Mouse (Mus musculus): ENCODE measurements around the gene Vldlr. TPM values are rescaled to one million over a fixed set of nuclear protein-coding genes. Genes with fewer than 3 reads are reported as not detected.
A peak's percentile ranks its signal among the peaks of the same experiment; 100 is the strongest.

Gene Vldlr
- polyA plus RNA-seq (2015; fragmentation: Nextera tagmentation; extraction: Ambion mirVana): 36.4 and 38.3 TPM in 2 replicates

DNA sequence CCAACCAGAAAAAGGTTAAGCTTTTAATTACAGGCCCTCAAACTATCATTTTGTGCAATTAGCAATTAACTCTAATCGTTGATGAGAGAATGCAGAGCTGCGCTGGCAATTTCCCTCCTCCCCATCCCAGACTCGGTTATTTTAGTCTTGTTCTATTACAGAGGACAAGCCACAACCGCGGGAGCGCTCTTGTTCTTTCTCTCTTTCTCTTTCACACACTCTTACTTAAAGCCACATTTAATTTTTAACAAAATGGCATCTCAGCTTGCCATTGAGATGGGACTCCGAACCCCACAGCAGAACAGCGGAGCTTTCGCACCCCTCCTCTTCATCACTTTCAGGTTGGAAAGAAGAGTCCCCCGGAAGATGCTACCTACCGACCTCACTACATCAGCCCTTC is at the start of gene Vldlr:
Gene Vldlr (plus strand): TSS at position 167 of the 400 bp plus-strand sequence.
- under 1% methylated on average over 11 of the region's 11 CpGs for WGBS
- Histone ChIP-seq H3K4me3 (peak within 1 kb of the TSS; percentile 78), H3K27ac (peak within 1 kb of the TSS; percentile 96), H3K9ac (peak within 1 kb of the TSS; percentile 89), H3K9me3 (no peaks in the 10 kb centered on the region), H3K4me2 (peak within 1 kb of the TSS; percentile 95), H3K27me3 (replicated peaks) (no peaks in the 10 kb centered on the region), H3K36me3 (replicated peaks) (no peaks in the 10 kb centered on the region), H3K4me1 (peaks cover 43% of the 10 kb centered on the region)
- ATAC-seq (replicated peaks): no peak

DNA sequence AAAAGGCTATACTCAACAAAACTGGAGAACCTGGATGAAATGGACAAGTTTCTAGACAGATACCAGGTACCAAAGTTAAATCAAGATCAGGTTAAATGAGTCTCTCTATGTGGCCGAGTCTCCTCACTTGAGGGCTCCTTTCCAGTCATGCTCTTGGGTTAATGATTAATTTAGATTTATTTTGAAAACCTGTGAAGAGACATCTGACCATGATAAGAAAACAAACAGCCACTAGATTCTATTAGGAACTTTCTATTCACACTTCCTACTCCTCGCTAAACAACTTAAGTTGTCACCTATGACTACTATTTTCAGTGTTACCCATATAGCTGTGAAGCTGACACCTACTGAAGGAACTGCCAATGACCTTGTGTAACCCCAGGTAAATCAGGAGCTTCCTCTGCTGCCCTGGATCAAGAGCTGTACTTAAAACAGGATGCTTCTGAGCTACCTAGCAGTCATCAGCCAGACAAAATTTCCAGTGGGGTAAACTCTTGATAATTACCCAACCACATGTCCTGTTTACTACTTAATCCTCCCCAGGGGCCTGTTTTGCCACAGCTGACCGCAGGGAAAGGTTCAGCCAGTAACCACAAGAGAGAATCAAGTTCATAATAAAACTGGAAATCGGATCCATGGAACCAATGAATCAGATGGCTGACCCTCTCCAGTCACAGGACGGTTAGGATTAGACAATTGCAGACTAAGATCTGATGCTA is 48.5 kb upstream of the Vldlr start:
- no peak overlapping the region for H3K9ac ChIP-seq
- no peak overlapping the region for H3K4me2 ChIP-seq
- H3K4me1 ChIP-seq: no peaks in the 10 kb centered on the region
- H3K4me3 ChIP-seq: no peak overlapping the region
- no peaks in the 10 kb centered on the region for H3K27me3 ChIP-seq (replicated peaks)
- ATAC-seq (replicated peaks): no peak
- H3K27ac ChIP-seq: no peak overlapping the region
- no peaks in the 10 kb centered on the region for H3K9me3 ChIP-seq
- WGBS: 83% methylated on average over 5 of the region's 5 CpGs
- no peaks in the 10 kb centered on the region for H3K36me3 ChIP-seq (replicated peaks)

- no peak for ATAC-seq (replicated peaks)
- WGBS: 93% methylated on average over 2 of the region's 2 CpGs
Observed at GRCm38 (mm10) chr19:27173836-27174235, 42.4 kb upstream of the Vldlr start.

DNA sequence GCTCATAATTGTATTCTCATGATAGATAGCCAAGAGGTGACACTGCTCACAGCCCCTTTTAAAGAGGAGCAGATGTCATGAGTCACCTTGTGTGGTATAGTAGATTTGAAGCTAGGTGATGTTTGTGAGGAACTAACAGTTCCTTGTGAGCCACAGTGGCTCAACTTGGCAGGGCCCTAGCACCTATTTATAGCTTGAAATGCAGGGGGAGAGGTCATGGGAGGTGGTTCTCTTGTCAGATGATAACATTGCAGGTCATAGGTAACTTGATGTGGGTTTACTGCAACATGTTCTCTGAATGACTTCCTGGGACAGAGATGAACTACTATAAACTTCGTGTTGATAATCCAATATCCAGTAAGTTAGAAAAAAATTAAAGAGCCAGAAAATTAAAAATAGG is 40.7 kb upstream of the Vldlr start:
- Histone ChIP-seq H3K27me3 (replicated peaks) (no peaks in the 10 kb centered on the region), H3K4me1 (peaks cover 4% of the 10 kb centered on the region; the same call in 1 of the 2 replicates), H3K27ac (no peak overlapping the region), H3K9me3 (no peaks in the 10 kb centered on the region), H3K4me2 (no peak overlapping the region), H3K9ac (no peak overlapping the region), H3K36me3 (replicated peaks) (no peaks in the 10 kb centered on the region), H3K4me3 (no peak overlapping the region)
- ATAC-seq (replicated peaks): no peak
- WGBS: 85% methylated on average over 1 of the region's 1 CpGs

More at GRCm38 (mm10) chr19:27173836-27174235, 42.4 kb upstream of the Vldlr start:
- Histone ChIP-seq H3K9me3 (no peaks in the 10 kb centered on the region), H3K4me2 (no peak overlapping the region), H3K27me3 (replicated peaks) (no peaks in the 10 kb centered on the region), H3K9ac (no peak overlapping the region), H3K4me1 (no peaks in the 10 kb centered on the region), H3K36me3 (replicated peaks) (no peaks in the 10 kb centered on the region), H3K27ac (no peak overlapping the region), H3K4me3 (no peak overlapping the region)

DNA sequence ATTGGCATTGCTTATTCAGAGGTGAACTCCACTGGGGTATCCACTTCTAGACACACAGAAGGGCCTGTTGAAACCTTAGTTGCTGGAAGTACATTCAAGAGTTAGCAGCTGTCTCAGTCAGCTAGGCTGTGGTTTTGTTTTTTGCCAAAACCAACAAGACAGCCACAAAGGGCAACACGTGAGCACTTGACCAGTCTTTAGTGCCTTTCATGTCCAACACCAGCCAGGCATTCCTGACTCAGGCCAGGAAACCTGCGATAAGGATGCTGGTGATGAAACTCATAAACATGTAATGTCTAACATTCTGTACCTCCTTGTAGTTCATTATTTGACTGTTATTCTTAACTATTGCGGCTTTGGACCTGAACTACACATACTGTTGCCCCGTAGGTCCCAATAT is 39.7 kb upstream of the Vldlr start:
- Histone ChIP-seq H3K9me3 (no peaks in the 10 kb centered on the region), H3K9ac (no peak overlapping the region), H3K4me2 (no peak overlapping the region), H3K4me1 (peaks cover 6% of the 10 kb centered on the region; the same call in 1 of the 2 replicates), H3K27ac (no peak overlapping the region), H3K4me3 (no peak overlapping the region), H3K27me3 (replicated peaks) (no peaks in the 10 kb centered on the region), H3K36me3 (replicated peaks) (no peaks in the 10 kb centered on the region)
- WGBS: 88% methylated on average over 4 of the region's 4 CpGs
- ATAC-seq (replicated peaks): no peak

DNA sequence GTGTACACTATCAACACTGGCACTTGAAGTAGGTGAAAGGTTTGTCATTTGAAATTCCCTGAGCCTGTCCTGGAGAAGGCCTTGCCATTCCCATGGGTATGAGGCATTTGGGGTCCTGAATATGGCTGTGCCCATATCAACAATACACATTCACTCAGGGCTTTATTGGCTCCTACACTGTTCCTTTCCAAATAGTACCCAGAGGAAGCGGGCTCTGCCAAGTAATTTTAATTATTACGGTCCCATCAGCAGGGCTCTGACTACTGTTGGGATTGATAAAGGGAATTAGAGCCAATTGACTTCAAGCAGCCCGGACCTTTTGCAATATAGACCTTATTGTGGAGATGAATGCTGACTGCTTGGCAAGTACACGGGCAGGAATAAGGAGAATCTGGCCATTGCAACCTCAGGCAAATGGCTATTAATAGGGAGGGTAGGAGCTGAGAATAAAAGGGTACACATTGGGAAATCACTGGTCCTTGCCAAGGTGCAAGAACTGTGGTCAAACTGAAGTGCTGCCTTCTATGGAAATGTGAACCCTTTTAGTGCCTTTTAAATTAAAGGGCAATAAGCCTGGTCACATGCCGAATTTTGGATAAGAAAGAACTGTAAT is 38.0 kb upstream of the Vldlr start:
- Histone ChIP-seq H3K36me3 (replicated peaks) (no peaks in the 10 kb centered on the region), H3K4me3 (no peak overlapping the region), H3K4me1 (peaks cover 6% of the 10 kb centered on the region; the same call in 1 of the 2 replicates), H3K27me3 (replicated peaks) (no peaks in the 10 kb centered on the region), H3K27ac (no peak overlapping the region), H3K9ac (no peak overlapping the region), H3K4me2 (no peak overlapping the region), H3K9me3 (no peaks in the 10 kb centered on the region)
- 70% methylated on average over 5 of the region's 5 CpGs for WGBS
- no peak for ATAC-seq (replicated peaks)

GRCm38 (mm10) chr19:27180351-27181122 is 35.7 kb upstream of the Vldlr start:
- Histone ChIP-seq H3K4me1 (peaks cover 6% of the 10 kb centered on the region; the same call in 1 of the 2 replicates), H3K4me2 (no peak overlapping the region), H3K27ac (no peak overlapping the region), H3K9ac (no peak overlapping the region), H3K9me3 (no peaks in the 10 kb centered on the region), H3K4me3 (no peak overlapping the region), H3K36me3 (replicated peaks) (no peaks in the 10 kb centered on the region), H3K27me3 (replicated peaks) (no peaks in the 10 kb centered on the region)
- no peak for ATAC-seq (replicated peaks)
- 74% methylated on average over 18 of the region's 18 CpGs for WGBS

DNA sequence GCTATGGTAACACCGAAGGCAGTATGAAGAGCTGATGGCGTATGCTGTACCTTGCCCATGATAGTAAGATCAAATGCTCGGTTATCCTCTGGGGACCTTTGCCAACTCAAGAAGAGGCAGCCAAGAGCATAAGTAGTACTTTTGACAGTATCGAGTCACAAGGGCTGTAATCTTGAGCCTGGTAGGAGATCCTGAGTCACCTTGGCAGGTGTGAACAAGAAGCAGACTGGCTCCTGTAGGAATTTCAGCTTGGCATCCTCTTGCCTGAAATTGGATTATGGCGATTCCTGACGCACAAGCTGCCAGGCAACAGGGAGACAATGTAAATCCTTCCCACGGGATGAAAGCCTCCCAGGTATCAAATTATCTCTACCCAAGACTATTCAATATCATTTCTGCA is 32.8 kb upstream of the Vldlr start:
- no peak overlapping the region for H3K4me3 ChIP-seq
- H3K36me3 ChIP-seq (replicated peaks): no peaks in the 10 kb centered on the region
- no peaks in the 10 kb centered on the region for H3K9me3 ChIP-seq
- peaks cover 6% of the 10 kb centered on the region; the same call in 1 of the 2 replicates for H3K4me1 ChIP-seq
- no peak overlapping the region for H3K9ac ChIP-seq
- no peak overlapping the region for H3K4me2 ChIP-seq
- no peak overlapping the region for H3K27ac ChIP-seq
- no peak for ATAC-seq (replicated peaks)
- no peaks in the 10 kb centered on the region for H3K27me3 ChIP-seq (replicated peaks)
- 83% methylated on average over 7 of the region's 7 CpGs for WGBS

- H3K4me2 ChIP-seq: no peak overlapping the region
- H3K27ac ChIP-seq: no peak overlapping the region
- no peak overlapping the region for H3K9ac ChIP-seq
- H3K36me3 ChIP-seq (replicated peaks): no peaks in the 10 kb centered on the region
- no peak for ATAC-seq (replicated peaks)
- H3K27me3 ChIP-seq (replicated peaks): no peaks in the 10 kb centered on the region
- no peaks in the 10 kb centered on the region for H3K9me3 ChIP-seq
- 72% methylated on average over 9 of the region's 9 CpGs for WGBS
- no peaks in the 10 kb centered on the region for H3K4me1 ChIP-seq
- no peak overlapping the region for H3K4me3 ChIP-seq
Observed at GRCm38 (mm10) chr19:27203711-27204238, 12.5 kb upstream of the Vldlr start.

GRCm38 (mm10) chr19:27210991-27211390 is 5.3 kb upstream of the Vldlr start:
- 71% methylated on average over 2 of the region's 2 CpGs for WGBS
- Histone ChIP-seq H3K9ac (no peak overlapping the region), H3K27ac (no peak overlapping the region), H3K4me2 (no peak overlapping the region), H3K4me3 (no peak overlapping the region), H3K4me1 (peaks cover 9% of the 10 kb centered on the region; the same call in 1 of the 2 replicates), H3K9me3 (no peaks in the 10 kb centered on the region), H3K36me3 (replicated peaks) (no peaks in the 10 kb centered on the region), H3K27me3 (replicated peaks) (no peaks in the 10 kb centered on the region)
- no peak for ATAC-seq (replicated peaks)

GRCm38 (mm10) chr19:27215596-27215995 is 688 bp upstream of the Vldlr start:
- 68% methylated on average over 4 of the region's 4 CpGs for WGBS
- peak overlapping the region; percentile 78; the same call in 1 of the 2 replicates for H3K4me3 ChIP-seq
- H3K4me1 ChIP-seq: peaks cover 36% of the 10 kb centered on the region
- ATAC-seq (replicated peaks): no peak
- H3K9ac ChIP-seq: no peak overlapping the region
- H3K4me2 ChIP-seq: peak overlapping the region; percentile 95
- no peaks in the 10 kb centered on the region for H3K27me3 ChIP-seq (replicated peaks)
- no peak overlapping the region for H3K27ac ChIP-seq
- H3K36me3 ChIP-seq (replicated peaks): no peaks in the 10 kb centered on the region
- no peaks in the 10 kb centered on the region for H3K9me3 ChIP-seq

DNA sequence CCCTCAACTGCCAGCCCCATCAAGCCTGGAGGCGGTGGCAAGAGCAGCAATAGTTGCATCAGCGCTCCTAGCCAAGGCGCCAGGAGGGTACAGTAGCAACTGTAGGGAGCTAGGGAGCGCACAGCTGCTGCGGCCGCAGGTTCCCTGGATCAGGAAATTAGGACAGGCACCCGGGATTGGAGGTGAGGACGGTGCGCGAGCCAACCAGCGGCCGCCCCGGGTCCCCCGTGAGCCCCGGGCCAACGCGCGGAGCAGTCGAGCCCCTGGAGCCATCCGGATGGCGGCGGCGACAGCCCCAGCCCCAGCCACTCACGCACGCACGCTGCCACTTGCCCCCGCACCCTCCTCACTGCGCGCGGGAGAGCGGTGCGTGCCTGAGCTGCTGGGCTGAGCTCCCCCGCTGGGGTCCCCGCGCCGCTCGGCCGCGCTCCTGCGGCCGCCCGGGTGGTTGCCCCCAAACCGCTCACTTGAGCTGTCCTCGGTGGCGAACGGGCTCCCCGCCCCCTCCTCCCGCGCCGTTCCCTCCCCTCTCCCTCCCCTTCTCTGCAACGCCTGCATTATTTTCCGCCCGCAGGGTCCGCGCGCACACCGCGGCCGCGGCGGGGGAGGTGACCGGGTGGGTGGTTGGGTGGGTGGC is 601 bp downstream of the Vldlr start:
- peak overlapping the region; percentile 78 for H3K4me3 ChIP-seq
- peak overlapping the region; percentile 89 for H3K9ac ChIP-seq
- no peaks in the 10 kb centered on the region for H3K36me3 ChIP-seq (replicated peaks)
- under 1% methylated on average over 56 of the region's 62 CpGs for WGBS
- peak; percentile 82 for ATAC-seq (replicated peaks)
- peaks cover 46% of the 10 kb centered on the region for H3K4me1 ChIP-seq
- peak overlapping the region; percentile 96 for H3K27ac ChIP-seq
- H3K4me2 ChIP-seq: peak overlapping the region; percentile 95
- no peaks in the 10 kb centered on the region for H3K27me3 ChIP-seq (replicated peaks)
- no peaks in the 10 kb centered on the region for H3K9me3 ChIP-seq

All from midbrain, embryonic 15.5 days (tissue).